Mouse (Mus musculus) MEL (cell line): ENCODE data around the gene Pim2. TPM values are rescaled to one million over a fixed set of nuclear protein-coding genes. Genes with fewer than 3 reads are reported as not detected.

ENCODE experiments used
- DNase-seq: peaks from one replicate; pipeline ENCODE4 v3.0.0; 2011; ENCODE audit warnings: low read depth, low spot score
- H3K27ac ChIP-seq: 2 replicates; pipeline ENCODE4 v1.5.1; 2012; ENCODE audit warnings: low read depth, mild to moderate bottlenecking, control low read depth, low read length, moderate library complexity; ENCODE audit not compliant: control insufficient read depth
- H3K27me3 ChIP-seq, 2 experiments: fragments of 150-350 bp in 1 of 2; sonication (generic) in 1 of 2; 2 replicates each; pipeline ENCODE4 v1.6.1; 2012; ENCODE audit warnings: low read length in 2 of 2, mild to moderate bottlenecking in 2 of 2, improper control_type of control experiment in 1 of 2, moderate library complexity in 1 of 2; ENCODE audit not compliant: insufficient read depth in 2 of 2, control insufficient read depth in 1 of 2
- H3K36me3 ChIP-seq, 2 experiments: 2 replicates each; pipeline ENCODE4 v1.6.1; 2012 to 2014; ENCODE audit warnings: low read length in 2 of 2, improper control_type of control experiment in 1 of 2, inconsistent platforms in 1 of 2, mild to moderate bottlenecking in 1 of 2; ENCODE audit not compliant: insufficient read depth in 2 of 2, control insufficient read depth in 1 of 2
- H3K4me1 ChIP-seq, 2 experiments: fragments of 150-350 bp in 1 of 2; sonication (generic) in 1 of 2; 2 replicates each; pipeline ENCODE4 v1.6.1; 2012; ENCODE audit warnings: low read length in 2 of 2, improper control_type of control experiment in 1 of 2, mild to moderate bottlenecking in 1 of 2; ENCODE audit not compliant: insufficient read depth in 2 of 2, control insufficient read depth in 1 of 2
- H3K4me3 ChIP-seq, 2 experiments: fragments of 150-350 bp in 1 of 2; sonication (generic) in 1 of 2; 2 replicates each; pipeline ENCODE4 v1.5.1; 2012; ENCODE audit warnings: low read depth in 2 of 2, low read length in 2 of 2, mild to moderate bottlenecking in 2 of 2, moderate library complexity in 2 of 2, control low read depth in 1 of 2, improper control_type of control experiment in 1 of 2; ENCODE audit not compliant: control insufficient read depth in 1 of 2, insufficient read depth in 1 of 2
- H3K79me2 ChIP-seq: 2 replicates; pipeline ENCODE4 v1.6.1; 2012; ENCODE audit warnings: mild to moderate bottlenecking, low read length, moderate library complexity; ENCODE audit not compliant: control insufficient read depth, poor library complexity, insufficient read depth
- H3K9ac ChIP-seq: 2 replicates; pipeline ENCODE4 v1.6.1; 2012; ENCODE audit warnings: low read depth, mild to moderate bottlenecking, control low read depth, low read length, moderate library complexity; ENCODE audit not compliant: control insufficient read depth, poor library complexity, severe bottlenecking
- H3K9me3 ChIP-seq: fragments of 150-350 bp; sonication (generic); replicated peaks from 2 replicates; pipeline ENCODE4 v1.6.1; 2012; ENCODE audit warnings: mild to moderate bottlenecking, low read length, improper control_type of control experiment, moderate library complexity; ENCODE audit not compliant: insufficient read depth
- CHD1 ChIP-seq: IDR thresholded peaks from 2 replicates; pipeline ENCODE4 v1.6.1; 2012; ENCODE audit warnings: low read depth, mild to moderate bottlenecking, inconsistent platforms, low read length, improper control_type of control experiment
- CTCF ChIP-seq, 3 experiments: IDR thresholded peaks in 2 of 3; conservative IDR thresholded peaks in 1 of 3; 2 replicates each; pipeline ENCODE4 v1.5.1; 2011 to 2012; ENCODE audit warnings: low read length in 3 of 3, low read depth in 2 of 3, mild to moderate bottlenecking in 2 of 3, improper control_type of control experiment in 1 of 3, inconsistent platforms in 1 of 3, mixed read lengths in 1 of 3, moderate library complexity in 1 of 3; ENCODE audit not compliant: control insufficient read depth in 1 of 3, insufficient read depth in 1 of 3, poor library complexity in 1 of 3, severe bottlenecking in 1 of 3
- MAZ ChIP-seq: IDR thresholded peaks from 2 replicates; pipeline ENCODE4 v1.6.1; 2012; ENCODE audit warnings: low read depth, mild to moderate bottlenecking, inconsistent platforms, low read length, improper control_type of control experiment
- MXI1 ChIP-seq: IDR thresholded peaks from 2 replicates; pipeline ENCODE4 v1.6.1; 2011; ENCODE audit warnings: mild to moderate bottlenecking, low read depth, low read length, improper control_type of control experiment
- MYC ChIP-seq: IDR thresholded peaks from 2 replicates; pipeline ENCODE4 v1.6.1; 2011; ENCODE audit warnings: low read depth, mild to moderate bottlenecking, low read length, improper control_type of control experiment, moderate library complexity
- NELFE ChIP-seq: IDR thresholded peaks from 2 replicates; pipeline ENCODE4 v1.6.1; 2011; ENCODE audit warnings: low read depth, low read length, improper control_type of control experiment
- POLR2A ChIP-seq, 2 experiments: IDR thresholded peaks; 2 replicates each; pipeline ENCODE4 v1.6.1; 2011 to 2012; ENCODE audit warnings: low read length in 2 of 2, mild to moderate bottlenecking in 2 of 2, control low read depth in 1 of 2, improper control_type of control experiment in 1 of 2, low read depth in 1 of 2, moderate library complexity in 1 of 2; ENCODE audit not compliant: control insufficient read depth in 1 of 2, insufficient read depth in 1 of 2, poor library complexity in 1 of 2
- POLR2AphosphoS5 ChIP-seq: IDR thresholded peaks from 2 replicates; pipeline ENCODE4 v1.6.1; 2012; ENCODE audit warnings: low read depth, borderline replicate concordance, mild to moderate bottlenecking, inconsistent platforms, low read length, moderate library complexity, mixed read lengths
- RAD21 ChIP-seq: IDR thresholded peaks from 2 replicates; pipeline ENCODE4 v1.6.1; 2011; ENCODE audit warnings: mild to moderate bottlenecking, low read depth, low read length, improper control_type of control experiment
- SIN3A ChIP-seq: IDR thresholded peaks from 2 replicates; pipeline ENCODE4 v1.6.1; 2012; ENCODE audit warnings: low read length, improper control_type of control experiment, inconsistent platforms
- SMC3 ChIP-seq: IDR thresholded peaks from 2 replicates; pipeline ENCODE4 v1.6.1; 2011; ENCODE audit warnings: low read depth, low read length, improper control_type of control experiment
- USF1 ChIP-seq: IDR thresholded peaks from 2 replicates; pipeline ENCODE4 v1.6.1; 2014; ENCODE audit warnings: low read depth, mild to moderate bottlenecking, inconsistent platforms, low read length, improper control_type of control experiment, moderate library complexity
- ZC3H11A ChIP-seq: IDR thresholded peaks from 2 replicates; pipeline ENCODE4 v1.6.1; 2012; ENCODE audit warnings: low read depth, mild to moderate bottlenecking, inconsistent platforms, low read length, improper control_type of control experiment
- polyA plus RNA-seq, 2 experiments: library from polyadenylated mRNA; stranded (reverse) in 1 of 2; unstranded in 1 of 2; fragments of >175 nt in 1 of 2; fragments of >200 nt in 1 of 2; gene quantifications; 2 replicates each; pipeline versions ENCODE4 v1.2.1 to v1.2.4; 2012; ENCODE audit warnings: low replicate concordance in 2 of 2, low read depth in 1 of 2; ENCODE audit not compliant: insufficient read length in 2 of 2, insufficient read depth in 1 of 2, missing spikeins in 1 of 2
- total RNA-seq: library from RNA; depleted of rRNA; stranded (reverse); fragments of 300-350 nt; gene quantifications from 2 replicates; pipeline ENCODE4 v1.2.3, GENCODE M21; 2012

The Pim2 gene
- total and polyA plus RNA-seq, 3 experiments: 6.4 to 21.7 TPM; not detected in 1

DNA sequence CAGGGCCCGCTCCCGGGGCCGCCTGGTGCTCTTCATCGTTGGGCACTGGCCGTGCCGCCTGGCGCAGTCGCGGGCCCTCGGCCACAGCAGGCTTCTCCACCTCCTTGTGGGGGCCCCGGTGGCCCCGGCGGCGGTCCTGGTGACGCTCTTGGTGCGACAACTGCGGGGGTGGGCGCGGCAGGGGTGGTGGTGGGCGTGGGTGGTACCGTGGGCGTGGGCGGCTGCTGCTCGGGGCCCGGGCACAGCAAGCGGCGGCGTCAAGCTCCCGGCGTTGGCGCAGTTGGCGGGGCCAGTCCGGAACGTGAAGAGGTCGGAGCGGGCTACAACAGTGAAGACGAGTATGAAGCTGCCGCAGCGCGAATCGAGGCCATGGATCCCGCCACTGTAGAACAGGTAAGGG is 35.7 kb upstream of the Pim2 start:
- H3K9me3 ChIP-seq: no peaks in the 10 kb centered on the region
- no peaks in the 10 kb centered on the region for H3K27me3 ChIP-seq
- H3K36me3 ChIP-seq: peaks cover 2 to 36% of the 10 kb centered on the region in 2 experiments; a peak in 2 of 4 replicates
- DNase-seq: peak; percentile 61
- H3K4me3 ChIP-seq: peak overlapping the region; percentile 58 to 90
- peaks cover 52% of the 10 kb centered on the region for H3K79me2 ChIP-seq
- peaks cover 7 to 24% of the 10 kb centered on the region in 2 experiments for H3K4me1 ChIP-seq
- peak overlapping the region; percentile 91 for H3K9ac ChIP-seq
- peak overlapping the region; percentile 79 for H3K27ac ChIP-seq
- TF ChIP-seq SIN3A (no peak; the same call in 1 of the 2 replicates), CHD1 (0 out of 2 replicates have a peak, but pooled peaks have one; percentile 61)

- TF ChIP-seq POLR2A (IDR thresholded peaks at IDR 0.05; ENCODE audit: control insufficient read depth in 1 of 2, insufficient read depth in 1 of 2, low read depth in 1 of 2, low read length in 2 of 2, poor library complexity in 1 of 2): no peak
- no peak for TF ChIP-seq MAZ
- no peak for TF ChIP-seq NELFE
- H3K9me3 ChIP-seq: no peaks in the 10 kb centered on the region
- DNase-seq: no peak
These were observed 30.2 kb upstream of the Pim2 start for GRCm38 (mm10) chrX:7847845-7848244.

DNA sequence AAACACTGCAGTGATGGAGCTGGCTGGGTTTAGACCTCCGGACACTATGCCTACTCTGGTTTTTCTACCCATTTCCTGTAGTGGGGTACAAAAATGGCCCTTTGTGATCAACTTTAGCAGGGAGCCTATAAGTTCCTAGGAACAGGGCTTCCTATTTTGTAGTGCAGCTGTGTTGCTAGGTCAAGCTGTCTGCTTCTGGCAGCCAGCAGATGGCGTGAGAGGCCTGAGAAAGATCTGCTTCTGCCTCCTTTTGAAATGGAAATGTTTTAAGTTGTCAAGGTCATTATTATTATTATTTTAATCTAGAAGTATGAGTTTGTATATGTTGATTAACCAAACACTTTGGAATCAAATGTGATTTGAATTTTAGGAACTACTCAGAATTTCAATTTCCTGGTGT is 23.5 kb upstream of the Pim2 start:
- Histone ChIP-seq H3K9me3 (no peaks in the 10 kb centered on the region), H3K79me2 (peaks cover 9% of the 10 kb centered on the region), H3K27me3 (no peaks in the 10 kb centered on the region), H3K4me3 (no peak overlapping the region), H3K4me1 (no peaks in the 10 kb centered on the region), H3K36me3 (peaks cover 7 to 23% of the 10 kb centered on the region in 2 experiments), H3K9ac (no peak overlapping the region), H3K27ac (no peak overlapping the region)
- no peak for TF ChIP-seq POLR2AphosphoS5
- TF ChIP-seq SIN3A: peak; percentile 61; the same call in 1 of the 2 replicates
- TF ChIP-seq SMC3: peak; percentile 68
- TF ChIP-seq USF1: no peak
- no peak for TF ChIP-seq MXI1
- TF ChIP-seq RAD21: peak; percentile 66
- TF ChIP-seq MYC: 0 out of 2 replicates have a peak, but pooled peaks have one; percentile 26
- peak; percentile 35 for TF ChIP-seq ZC3H11A
- peak; percentile 74 to 86 (median 79) for TF ChIP-seq CTCF (IDR thresholded peaks at IDR 0.05 in 2 of 3, conservative IDR thresholded peaks at IDR 0.05 in 1 of 3; ENCODE audit: control insufficient read depth in 1 of 3, insufficient read depth in 1 of 3, low read depth in 2 of 3, low read length in 3 of 3, poor library complexity in 1 of 3, severe bottlenecking in 1 of 3)
- peak; percentile 78 for DNase-seq

More at GRCm38 (mm10) chrX:7847845-7848244, 30.2 kb upstream of the Pim2 start:
- Histone ChIP-seq H3K27ac (no peak overlapping the region), H3K36me3 (peaks cover 10 to 27% of the 10 kb centered on the region in 2 experiments), H3K27me3 (no peaks in the 10 kb centered on the region), H3K4me3 (no peak overlapping the region), H3K4me1 (peaks cover 0 to 4% of the 10 kb centered on the region in 2 experiments; a peak in 1 of 4 replicates), H3K79me2 (peaks cover 52% of the 10 kb centered on the region), H3K9ac (no peak overlapping the region)
